Mouse (Mus musculus) midbrain, embryonic 14.5 days (tissue): ENCODE results near the gene Mmp2. TPM values are rescaled to one million over a fixed set of nuclear protein-coding genes. Genes with fewer than 3 reads are reported as not detected.

Source experiments
- ATAC-seq: fragments of 200-750 bp; cut with Nextera tagmentation; 2 replicates; pipeline ENCODE4 v1.8.0; 2017; ENCODE audit warnings: moderate number of reproducible peaks, moderate library complexity; ENCODE audit not compliant: low FRiP score, low TSS enrichment
- DNase-seq: peaks from one replicate; pipeline ENCODE4 v3.0.0-alpha.2; 2015
- H3K27ac ChIP-seq: fragments of 300-500 bp; sonication (generic); replicated peaks from 2 replicates; pipeline ENCODE4 v1.5.1; 2014; ENCODE audit warnings: mild to moderate bottlenecking, low read depth, low read length, moderate library complexity
- H3K27me3 ChIP-seq: fragments of 300-500 bp; sonication (generic); 2 replicates; pipeline ENCODE4 v1.6.1; 2014; ENCODE audit warnings: low read length, control low read depth, mixed read lengths; ENCODE audit not compliant: control insufficient read depth, insufficient read depth
- H3K36me3 ChIP-seq: fragments of 300-500 bp; sonication (generic); 2 replicates; pipeline ENCODE4 v1.6.1; 2014; ENCODE audit warnings: low read length, control low read depth; ENCODE audit not compliant: control insufficient read depth, insufficient read depth
- H3K4me1 ChIP-seq: fragments of 300-500 bp; sonication (generic); 2 replicates; pipeline ENCODE4 v1.6.1; 2014; ENCODE audit warnings: mild to moderate bottlenecking, antibody characterized with exemption, low read length, control low read depth; ENCODE audit not compliant: control insufficient read depth, insufficient read depth
- H3K4me2 ChIP-seq: fragments of 300-500 bp; sonication (generic); 2 replicates; pipeline ENCODE4 v1.6.1; 2014; ENCODE audit warnings: mild to moderate bottlenecking, low read length, moderate library complexity
- H3K4me3 ChIP-seq: fragments of 300-500 bp; sonication (generic); replicated peaks from 2 replicates; pipeline ENCODE4 v1.5.1; 2014; ENCODE audit warnings: low read depth, low read length
- H3K9ac ChIP-seq: fragments of 300-500 bp; sonication (generic); replicated peaks from 2 replicates; pipeline ENCODE4 v1.6.1; 2014; ENCODE audit warnings: mild to moderate bottlenecking, low read length, moderate library complexity
- H3K9me3 ChIP-seq: fragments of 300-500 bp; sonication (generic); 2 replicates; pipeline ENCODE4 v1.6.1; 2016; ENCODE audit warnings: low read length, control low read depth, mixed read lengths; ENCODE audit not compliant: control insufficient read depth
- WGBS: fragments of 180-500 bp; shearing (Covaris S2); extraction: QIAGEN DNeasy Blood & Tissue Kit; methylation state at CpG from one replicate; pipeline ENCODE4 v1.1.7; 2014; 5-methylcytosine and 5-hydroxymethylcytosine counted together
- polyA plus RNA-seq: library from polyadenylated mRNA; unstranded; fragments of >200 nt; fragmentation: Nextera tagmentation; extraction: Ambion mirVana; gene quantifications from 2 replicates; pipeline ENCODE4 v1.2.1, GENCODE M21; 2014

Mmp2 gene
- polyA plus RNA-seq, 1 experiment from 2014 or later, result 22.2 TPM

DNA sequence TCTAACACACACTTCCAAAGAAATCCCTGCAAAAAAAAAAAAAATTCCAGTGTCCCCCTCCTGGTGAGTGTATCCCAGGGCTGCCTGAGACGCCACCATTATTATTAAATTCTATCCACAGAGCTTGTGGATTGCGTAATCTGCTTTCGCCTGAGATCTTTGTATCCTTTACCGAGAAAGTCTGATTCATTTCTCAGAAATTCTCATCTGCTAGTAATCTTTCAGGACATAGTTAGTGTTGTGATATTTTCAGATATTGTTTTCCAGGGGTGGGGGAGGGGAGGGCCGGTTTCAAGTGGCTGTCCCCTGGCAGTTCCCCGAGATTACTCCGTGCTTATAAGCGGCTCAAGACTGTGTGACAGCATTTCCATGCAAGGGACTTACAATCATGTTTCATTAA is 25.9 kb upstream of the Mmp2 start:
- H3K4me1 ChIP-seq, result 0 out of 2 replicates have a peak, but pooled peaks cover 7% of the 10 kb centered on the region
- DNase-seq, result peak; percentile 60
- no peaks in the 10 kb centered on the region for H3K36me3 ChIP-seq
- no peaks in the 10 kb centered on the region for H3K9me3 ChIP-seq
- H3K4me2 ChIP-seq, result 0 out of 2 replicates have a peak overlapping the region, but pooled peaks have one; percentile 11
- no peak overlapping the region for H3K4me3 ChIP-seq
- no peaks in the 10 kb centered on the region for H3K27me3 ChIP-seq
- H3K9ac ChIP-seq, result no peak overlapping the region
- ATAC-seq, result no peak
- no peak overlapping the region for H3K27ac ChIP-seq
- WGBS, result 36% methylated on average over 8 of the region's 8 CpGs

DNA sequence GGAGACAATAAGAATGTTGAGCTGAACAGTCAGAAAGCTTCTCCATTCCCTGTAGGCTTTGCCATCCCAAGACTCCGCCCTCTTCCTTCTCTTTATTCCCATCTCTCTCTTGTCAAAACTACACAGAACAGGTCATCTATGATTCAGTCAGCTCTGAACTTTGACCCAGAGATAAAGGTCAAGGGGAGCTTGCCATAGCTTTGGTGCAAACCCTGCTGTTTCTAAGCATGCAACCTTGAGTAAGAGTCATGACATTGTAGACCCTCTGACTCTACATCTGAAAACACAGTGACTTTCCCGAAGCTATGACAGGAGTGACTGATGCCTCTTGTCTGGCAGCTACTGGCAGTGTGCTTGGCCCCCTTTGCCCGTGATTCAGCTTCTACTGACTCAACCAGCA is 24.5 kb upstream of the Mmp2 start:
- no peak overlapping the region for H3K9ac ChIP-seq
- no peak overlapping the region for H3K4me3 ChIP-seq
- no peak overlapping the region for H3K4me2 ChIP-seq
- ATAC-seq (no peak), DNase-seq (no peak)
- 86% methylated on average over 3 of the region's 3 CpGs for WGBS
- no peaks in the 10 kb centered on the region for H3K36me3 ChIP-seq
- H3K9me3 ChIP-seq, result no peaks in the 10 kb centered on the region
- H3K27me3 ChIP-seq, result no peaks in the 10 kb centered on the region
- no peak overlapping the region for H3K27ac ChIP-seq
- 0 out of 2 replicates have a peak, but pooled peaks cover 7% of the 10 kb centered on the region for H3K4me1 ChIP-seq

DNA sequence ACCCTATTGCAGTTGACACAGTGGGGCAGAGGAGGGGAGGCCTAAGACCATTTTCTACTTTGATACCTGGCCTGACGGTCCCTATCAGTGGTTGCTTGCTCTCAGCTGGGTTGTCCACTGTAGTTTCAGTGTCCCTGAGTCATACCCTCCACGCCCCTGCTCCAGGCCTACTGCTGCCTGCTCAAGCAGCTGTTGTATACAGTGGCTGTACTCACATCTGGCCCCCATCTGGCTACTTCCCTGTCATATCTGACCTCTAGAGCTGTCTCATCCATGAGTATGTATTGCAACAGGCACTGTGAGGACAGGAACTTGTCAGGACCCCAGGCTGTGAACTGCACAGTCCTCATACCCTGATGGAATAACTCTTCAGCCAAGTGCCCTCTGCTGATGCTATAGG is 14.3 kb upstream of the Mmp2 start:
- H3K9me3 ChIP-seq, result no peaks in the 10 kb centered on the region
- DNase-seq, result no peak
- H3K4me1 ChIP-seq, result no peaks in the 10 kb centered on the region
- 94% methylated on average over 2 of the region's 2 CpGs for WGBS
- H3K27ac ChIP-seq, result no peak overlapping the region
- H3K27me3 ChIP-seq, result no peaks in the 10 kb centered on the region
- no peak for ATAC-seq
- no peak overlapping the region for H3K4me2 ChIP-seq
- no peak overlapping the region for H3K4me3 ChIP-seq
- no peaks in the 10 kb centered on the region for H3K36me3 ChIP-seq
- no peak overlapping the region for H3K9ac ChIP-seq

GRCm38 (mm10) chr8:92815661-92816060 is 11.4 kb upstream of the Mmp2 start:
- no peak for DNase-seq

GRCm38 (mm10) chr8:92817928-92818818 is 8.9 kb upstream of the Mmp2 start:
- peak; percentile 82 for ATAC-seq
- peak; percentile 96 for DNase-seq
- no peaks in the 10 kb centered on the region for H3K4me1 ChIP-seq
- H3K4me3 ChIP-seq, result no peak overlapping the region
- no peak overlapping the region for H3K9ac ChIP-seq
- 15% methylated on average over 6 of the region's 6 CpGs for WGBS
- no peaks in the 10 kb centered on the region for H3K27me3 ChIP-seq
- no peaks in the 10 kb centered on the region for H3K36me3 ChIP-seq
- no peaks in the 10 kb centered on the region for H3K9me3 ChIP-seq
- no peak overlapping the region for H3K27ac ChIP-seq
- no peak overlapping the region for H3K4me2 ChIP-seq

More at GRCm38 (mm10) chr8:92815661-92816060, 11.4 kb upstream of the Mmp2 start:
- H3K36me3 ChIP-seq, result no peaks in the 10 kb centered on the region
- no peaks in the 10 kb centered on the region for H3K4me1 ChIP-seq
- no peak overlapping the region for H3K27ac ChIP-seq
- WGBS, result 78% methylated on average over 5 of the region's 5 CpGs
- ATAC-seq, result no peak
- no peaks in the 10 kb centered on the region for H3K9me3 ChIP-seq
- no peak overlapping the region for H3K9ac ChIP-seq
- no peak overlapping the region for H3K4me3 ChIP-seq
- H3K4me2 ChIP-seq, result no peak overlapping the region
- no peaks in the 10 kb centered on the region for H3K27me3 ChIP-seq

DNA sequence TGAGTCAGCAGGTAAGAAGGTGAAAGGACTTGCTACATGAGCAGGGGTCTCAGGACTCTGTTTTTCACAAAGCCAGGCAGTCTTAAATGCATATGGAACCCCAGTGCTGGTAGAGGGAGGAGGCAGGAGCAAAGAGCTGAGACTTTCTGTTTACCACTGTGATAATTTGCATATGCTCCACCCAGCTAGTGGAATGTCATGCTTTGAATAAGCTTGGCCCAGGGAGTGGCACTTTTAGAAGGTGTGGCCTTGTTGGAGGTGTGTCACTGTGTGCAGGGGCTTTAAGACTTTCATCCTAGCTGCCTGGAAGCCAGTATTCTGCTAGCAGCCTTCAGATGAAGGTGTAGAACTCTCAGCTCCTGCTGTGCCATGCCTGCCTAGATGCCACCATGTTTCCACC is 5.9 kb upstream of the Mmp2 start:
- Histone ChIP-seq H3K4me2 (no peak overlapping the region), H3K36me3 (no peaks in the 10 kb centered on the region), H3K27ac (no peak overlapping the region), H3K4me3 (no peak overlapping the region), H3K27me3 (no peaks in the 10 kb centered on the region), H3K9me3 (no peaks in the 10 kb centered on the region), H3K9ac (no peak overlapping the region), H3K4me1 (no peaks in the 10 kb centered on the region)
- DNase-seq (no peak), ATAC-seq (no peak)

DNA sequence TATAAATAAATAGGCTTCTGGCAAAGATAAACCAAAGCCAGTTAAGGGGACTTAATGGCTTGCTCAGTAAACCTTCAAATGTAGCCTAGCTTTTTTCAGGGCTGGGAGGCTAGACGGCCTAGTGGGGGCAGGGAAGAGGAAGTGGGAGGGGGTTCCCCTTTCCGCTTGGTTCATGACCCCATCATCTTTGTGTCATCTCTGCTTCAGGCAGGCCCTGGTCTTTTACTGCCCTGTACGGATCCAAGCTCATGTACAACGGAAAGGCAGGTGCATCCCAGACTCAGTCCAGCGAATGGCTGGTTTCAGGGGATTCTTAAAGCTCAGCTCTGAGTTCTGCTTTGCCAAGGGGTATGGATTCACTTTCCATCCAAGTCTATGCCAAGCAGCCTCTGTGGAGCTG is 4.7 kb upstream of the Mmp2 start:
- Histone ChIP-seq H3K36me3 (no peaks in the 10 kb centered on the region), H3K4me2 (no peak overlapping the region), H3K27me3 (no peaks in the 10 kb centered on the region), H3K27ac (no peak overlapping the region), H3K9ac (no peak overlapping the region), H3K4me1 (peaks cover 2% of the 10 kb centered on the region; the same call in 1 of the 2 replicates), H3K9me3 (no peaks in the 10 kb centered on the region), H3K4me3 (no peak overlapping the region)
- DNase-seq, result no peak
- no peak for ATAC-seq
- 86% methylated on average over 5 of the region's 5 CpGs for WGBS

GRCm38 (mm10) chr8:92825991-92826390 is 1.1 kb upstream of the Mmp2 start:
- Histone ChIP-seq H3K36me3 (no peaks in the 10 kb centered on the region), H3K4me3 (no peak overlapping the region), H3K9me3 (no peaks in the 10 kb centered on the region), H3K9ac (no peak overlapping the region), H3K27ac (no peak overlapping the region), H3K27me3 (no peaks in the 10 kb centered on the region), H3K4me1 (peaks cover 8% of the 10 kb centered on the region; the same call in 1 of the 2 replicates), H3K4me2 (no peak overlapping the region)
- ATAC-seq (no peak), DNase-seq (no peak)
- WGBS, result 77% methylated on average over 4 of the region's 4 CpGs

DNA sequence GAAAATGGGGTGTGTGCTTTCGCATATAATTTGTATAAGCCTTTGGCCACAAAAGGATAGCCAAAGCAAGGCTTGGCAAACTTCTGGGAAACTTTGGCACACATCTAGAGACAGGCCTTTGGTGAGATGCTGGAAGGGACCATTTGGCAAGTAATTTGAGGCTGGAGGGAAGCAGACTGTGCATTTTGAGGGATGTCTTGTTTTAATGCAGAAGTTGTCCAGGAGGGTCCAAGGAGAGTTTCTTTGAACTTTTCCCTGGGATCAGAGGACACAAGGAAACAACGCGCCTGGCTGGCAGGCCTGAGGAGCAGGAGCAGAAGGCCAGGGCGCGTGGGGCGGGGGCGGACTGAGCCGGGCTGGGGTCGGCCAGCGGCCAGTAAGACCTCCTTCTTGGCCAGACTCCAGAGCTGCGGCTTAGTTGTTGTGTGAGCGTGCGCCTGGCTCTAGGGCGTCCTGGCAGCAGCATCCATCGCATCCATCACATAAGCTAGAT is 1.2 kb downstream of the Mmp2 start:
- peak; percentile 69; the same call in 1 of the 2 replicates for ATAC-seq
- Histone ChIP-seq H3K27ac (no peak overlapping the region), H3K9me3 (no peaks in the 10 kb centered on the region), H3K27me3 (no peaks in the 10 kb centered on the region), H3K4me1 (peaks cover 8% of the 10 kb centered on the region; the same call in 1 of the 2 replicates), H3K36me3 (no peaks in the 10 kb centered on the region), H3K9ac (no peak overlapping the region), H3K4me3 (no peak overlapping the region), H3K4me2 (peak overlapping the region; percentile 76; the same call in 1 of the 2 replicates)
- peak; percentile 78 for DNase-seq
- 33% methylated on average over 15 of the region's 15 CpGs for WGBS
